Mouse (Mus musculus) intestine, embryonic 14.5 days (tissue): ENCODE measurements at regions not wholly inside any gene's neighbourhood (a gene's known extent, or its start where the extent isn't known, plus 50 kb on each side); places are given as distances from the start of the nearest gene placed in this dataset.

ENCODE experiments used
- ATAC-seq: fragments of 200-750 bp; cut with Nextera tagmentation; replicated peaks from 2 replicates; pipeline ENCODE4 v1.8.0; 2017; ENCODE audit warnings: low read depth, moderate number of reproducible peaks, moderate TSS enrichment, moderate library complexity; ENCODE audit not compliant: low FRiP score, low TSS enrichment
- DNase-seq: peaks from one replicate; pipeline ENCODE4 v3.0.0-alpha.2; 2018; ENCODE audit warnings: low spot score
- H3K27ac ChIP-seq: fragments of 300-500 bp; sonication (generic); 2 replicates; pipeline ENCODE4 v1.5.1; 2014; ENCODE audit warnings: low read depth, mild to moderate bottlenecking, control low read depth
- H3K27me3 ChIP-seq: fragments of 300-500 bp; sonication (generic); replicated peaks from 2 replicates; pipeline ENCODE4 v1.6.1; 2014; ENCODE audit warnings: low read length, control low read depth; ENCODE audit not compliant: control insufficient read depth, insufficient read depth
- H3K36me3 ChIP-seq: fragments of 300-500 bp; sonication (generic); 2 replicates; pipeline ENCODE4 v1.6.1; 2014; ENCODE audit warnings: low read length, control low read depth; ENCODE audit not compliant: control insufficient read depth, insufficient read depth
- H3K4me1 ChIP-seq: fragments of 300-500 bp; sonication (generic); replicated peaks from 2 replicates; pipeline ENCODE4 v1.6.1; 2014; ENCODE audit warnings: low read length, control low read depth, mixed read lengths; ENCODE audit not compliant: control insufficient read depth, insufficient read depth
- H3K4me2 ChIP-seq: fragments of 300-500 bp; sonication (generic); 2 replicates; pipeline ENCODE4 v1.6.1; 2014; ENCODE audit warnings: low read length
- H3K4me3 ChIP-seq: fragments of 300-500 bp; sonication (generic); 2 replicates; pipeline ENCODE4 v1.5.1; 2014; ENCODE audit warnings: low read depth, low read length, control low read depth, mixed read lengths
- H3K9ac ChIP-seq: fragments of 300-500 bp; sonication (generic); 2 replicates; pipeline ENCODE4 v1.6.1; 2014; ENCODE audit warnings: mild to moderate bottlenecking, low read length
- H3K9me3 ChIP-seq: fragments of 300-500 bp; sonication (generic); 2 replicates; pipeline ENCODE4 v1.6.1; 2016; ENCODE audit warnings: low read length, control low read depth; ENCODE audit not compliant: control insufficient read depth
- WGBS: fragments of 180-500 bp; shearing (Covaris S2); extraction: QIAGEN DNeasy Blood & Tissue Kit; methylation state at CpG from one replicate; pipeline ENCODE4 v1.1.7; 2014; 5-methylcytosine and 5-hydroxymethylcytosine counted together

- Histone ChIP-seq H3K27me3 (no peaks in the 10 kb centered on the region), H3K9me3 (no peaks in the 10 kb centered on the region), H3K4me1 (0 out of 2 replicates have a peak, but pooled peaks cover 2% of the 10 kb centered on the region), H3K36me3 (no peaks in the 10 kb centered on the region), H3K9ac (no peak overlapping the region), H3K4me3 (no peak overlapping the region), H3K4me2 (no peak overlapping the region), H3K27ac (no peak overlapping the region)
- DNase-seq, result no peak
- 0 out of 2 replicates have a peak, but pooled peaks have one; percentile 58 for ATAC-seq
- WGBS, result 42% methylated on average over 3 of the region's 3 CpGs
These were observed 56.8 kb upstream of the Ptgs2 start for GRCm38 (mm10) chr1:150043061-150043460.

GRCm38 (mm10) chr1:150041591-150041990 is 58.2 kb upstream of the Ptgs2 start:
- H3K36me3 ChIP-seq, result no peaks in the 10 kb centered on the region
- 52% methylated on average over 2 of the region's 2 CpGs for WGBS
- no peak overlapping the region for H3K4me3 ChIP-seq
- ATAC-seq, result no peak
- H3K4me2 ChIP-seq, result no peak overlapping the region
- H3K27me3 ChIP-seq, result no peaks in the 10 kb centered on the region
- no peak overlapping the region for H3K9ac ChIP-seq
- H3K27ac ChIP-seq, result no peak overlapping the region
- 0 out of 2 replicates have a peak, but pooled peaks cover 2% of the 10 kb centered on the region for H3K4me1 ChIP-seq
- no peak for DNase-seq
- no peaks in the 10 kb centered on the region for H3K9me3 ChIP-seq

GRCm38 (mm10) chr1:150033729-150034128 is 66.1 kb upstream of the Ptgs2 start:
- no peak overlapping the region for H3K27ac ChIP-seq
- H3K27me3 ChIP-seq, result no peaks in the 10 kb centered on the region
- no peak overlapping the region for H3K4me2 ChIP-seq
- 97% methylated on average over 1 of the region's 1 CpGs for WGBS
- H3K4me3 ChIP-seq, result no peak overlapping the region
- H3K9me3 ChIP-seq, result no peaks in the 10 kb centered on the region
- no peak overlapping the region for H3K9ac ChIP-seq
- no peak for ATAC-seq
- DNase-seq, result no peak
- H3K36me3 ChIP-seq, result no peaks in the 10 kb centered on the region
- no peaks in the 10 kb centered on the region for H3K4me1 ChIP-seq

GRCm38 (mm10) chr1:150031743-150032142 is 68.1 kb upstream of the Ptgs2 start:
- no peaks in the 10 kb centered on the region for H3K4me1 ChIP-seq
- no peak overlapping the region for H3K9ac ChIP-seq
- no peak overlapping the region for H3K27ac ChIP-seq
- no peak overlapping the region for H3K4me3 ChIP-seq
- DNase-seq (no peak), ATAC-seq (no peak)
- H3K27me3 ChIP-seq, result no peaks in the 10 kb centered on the region
- H3K9me3 ChIP-seq, result no peaks in the 10 kb centered on the region
- WGBS, result 90% methylated on average over 1 of the region's 1 CpGs
- no peaks in the 10 kb centered on the region for H3K36me3 ChIP-seq
- no peak overlapping the region for H3K4me2 ChIP-seq

GRCm38 (mm10) chr1:150027265-150027664 is 66.2 kb upstream of the Pla2g4a start:
- no peak overlapping the region for H3K9ac ChIP-seq
- whole genome bisulfite sequencing, result 56% methylated on average over 5 of the region's 5 CpGs
- H3K27me3 ChIP-seq, result no peaks in the 10 kb centered on the region
- no peak overlapping the region for H3K4me3 ChIP-seq
- no peak overlapping the region for H3K4me2 ChIP-seq
- no peaks in the 10 kb centered on the region for H3K9me3 ChIP-seq
- DNase-seq (no peak), ATAC-seq (no peak)
- no peaks in the 10 kb centered on the region for H3K36me3 ChIP-seq
- H3K27ac ChIP-seq, result no peak overlapping the region
- H3K4me1 ChIP-seq, result no peaks in the 10 kb centered on the region

GRCm38 (mm10) chr1:150026188-150026587 is 65.1 kb upstream of the Pla2g4a start:
- Histone ChIP-seq H3K27me3 (no peaks in the 10 kb centered on the region), H3K4me1 (no peaks in the 10 kb centered on the region)
- ATAC-seq, result no peak

GRCm38 (mm10) chr1:150015201-150015600 is 54.1 kb upstream of the Pla2g4a start:
- Histone ChIP-seq H3K27me3 (no peaks in the 10 kb centered on the region), H3K4me2 (no peak overlapping the region), H3K9me3 (no peaks in the 10 kb centered on the region), H3K27ac (no peak overlapping the region), H3K4me1 (no peaks in the 10 kb centered on the region), H3K36me3 (no peaks in the 10 kb centered on the region), H3K9ac (no peak overlapping the region), H3K4me3 (no peak overlapping the region)
- WGBS, result 81% methylated on average over 1 of the region's 1 CpGs
- ATAC-seq (no peak), DNase-seq (no peak)

More at GRCm38 (mm10) chr1:150026188-150026587, 65.1 kb upstream of the Pla2g4a start:
- DNase-seq, result no peak
- no peaks in the 10 kb centered on the region for H3K9me3 ChIP-seq
- H3K27ac ChIP-seq, result no peak overlapping the region
- no peak overlapping the region for H3K4me3 ChIP-seq
- H3K9ac ChIP-seq, result no peak overlapping the region
- H3K4me2 ChIP-seq, result no peak overlapping the region
- WGBS, result 93% methylated on average over 3 of the region's 3 CpGs
- no peaks in the 10 kb centered on the region for H3K36me3 ChIP-seq

GRCm38 (mm10) chr1:150012447-150012846 is 51.4 kb upstream of the Pla2g4a start:
- H3K9ac ChIP-seq, result no peak overlapping the region
- H3K9me3 ChIP-seq, result no peaks in the 10 kb centered on the region
- H3K27me3 ChIP-seq, result no peaks in the 10 kb centered on the region
- H3K36me3 ChIP-seq, result no peaks in the 10 kb centered on the region
- no peak overlapping the region for H3K27ac ChIP-seq
- ATAC-seq (no peak), DNase-seq (no peak)
- H3K4me1 ChIP-seq, result no peaks in the 10 kb centered on the region
- WGBS, result 78% methylated on average over 1 of the region's 1 CpGs
- H3K4me3 ChIP-seq, result no peak overlapping the region
- H3K4me2 ChIP-seq, result no peak overlapping the region
